Comparison of ENCODE assay signal across 17 mouse cellular contexts in genomic region chr11:10689917-10690316, GRCm38 (mm10).
"Had no signal": no experiment of that assay in that cellular context is flagged by ENCODE, and none has a peak within 500 bp of the region (broad histone marks: within the 10 kb centered on the region; RNA-seq: fewer than 3 reads in every experiment).

No protein-coding gene starts in this region.

- H3K9me3 ChIP-seq: kidney, embryonic 15.5 days; liver, embryonic 13.5 days; midbrain, embryonic 13.5 days; neural tube, embryonic 12.5 days; neural tube, embryonic 15.5 days had no signal

- H3K4me2 ChIP-seq: kidney, embryonic 15.5 days; liver, embryonic 13.5 days; midbrain, embryonic 13.5 days; neural tube, embryonic 12.5 days; neural tube, embryonic 15.5 days had no signal

- H3K9ac ChIP-seq: kidney, embryonic 15.5 days; liver, embryonic 13.5 days; midbrain, embryonic 13.5 days; neural tube, embryonic 12.5 days; neural tube, embryonic 15.5 days had no signal

- ATAC-seq: midbrain, embryonic 13.5 days had no signal

- H3K36me3 ChIP-seq: kidney, embryonic 15.5 days; liver, embryonic 13.5 days; midbrain, embryonic 13.5 days; neural tube, embryonic 12.5 days; neural tube, embryonic 15.5 days had no signal

- H3K27me3 ChIP-seq: kidney, embryonic 15.5 days; liver, embryonic 13.5 days; midbrain, embryonic 13.5 days; neural tube, embryonic 12.5 days; neural tube, embryonic 15.5 days had no signal

- H3K27ac ChIP-seq: kidney, embryonic 15.5 days; left cerebral cortex, adult 2 months; liver, embryonic 13.5 days; midbrain, embryonic 13.5 days; neural tube, embryonic 12.5 days; neural tube, embryonic 15.5 days; stomach, postnatal 0 days had no signal

- H3K4me3 ChIP-seq: kidney, embryonic 15.5 days; left cerebral cortex, adult 2 months; liver, embryonic 13.5 days; midbrain, embryonic 13.5 days; neural tube, embryonic 12.5 days; neural tube, embryonic 15.5 days had no signal

- H3K4me1 ChIP-seq: kidney, embryonic 15.5 days; liver, embryonic 13.5 days; midbrain, embryonic 13.5 days; neural tube, embryonic 12.5 days; neural tube, embryonic 15.5 days had no signal

- DNase-seq: kidney, postnatal 10 days; kidney, postnatal 36 days; layer of hippocampus, postnatal 36 days; liver, embryonic 13.5 days; lung, adult 2 months; lung, postnatal 14 days; lung, postnatal 4 days; right cerebral cortex, adult 18-20 months; right cerebral cortex, postnatal 14 days; right cerebral cortex, postnatal 4 days; thymus, postnatal 25 days had no signal
